ENCODE assay signal across 43 mouse cellular contexts in the genomic region with DNA sequence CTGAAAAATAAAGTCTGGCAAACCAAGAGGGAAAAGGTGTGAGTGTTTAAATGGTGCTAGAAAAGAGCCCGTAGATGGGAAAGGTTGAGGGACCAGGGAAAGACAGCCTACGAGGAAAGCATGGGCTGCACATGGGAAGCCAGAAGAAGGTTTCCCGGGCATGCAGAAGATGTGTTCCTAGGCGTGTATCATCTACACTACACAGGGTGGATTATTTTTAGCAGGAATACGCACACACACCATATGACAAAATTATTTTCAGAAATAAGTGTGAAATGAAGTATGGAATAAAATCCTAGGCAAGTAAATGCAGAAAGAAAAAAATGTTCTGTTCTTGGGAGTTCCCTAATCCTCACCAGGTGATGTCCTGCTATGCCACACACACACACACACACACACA. TPM values are rescaled to one million over a fixed set of nuclear protein-coding genes. Genes with fewer than 3 reads are reported as not detected.
"Had no signal": no experiment of that assay in that cellular context is flagged by ENCODE, and none has a peak within 500 bp of the region (broad histone marks: within the 10 kb centered on the region; RNA-seq: fewer than 3 reads in every experiment).

No protein-coding gene starts in this region.

- H3K4me2 ChIP-seq: limb, embryonic 12.5 days; limb, embryonic 13.5 days; limb, embryonic 15.5 days; liver, embryonic 11.5 days; liver, embryonic 12.5 days; liver, embryonic 13.5 days; liver, embryonic 15.5 days; lung, embryonic 14.5 days; lung, embryonic 15.5 days; midbrain, embryonic 11.5 days; midbrain, embryonic 12.5 days; midbrain, embryonic 13.5 days; midbrain, embryonic 15.5 days had no signal

- H3K9ac ChIP-seq: limb, embryonic 12.5 days; limb, embryonic 13.5 days; limb, embryonic 15.5 days; liver, embryonic 12.5 days; liver, embryonic 13.5 days; liver, embryonic 14.5 days; liver, embryonic 15.5 days; liver, postnatal 0 days; lung, embryonic 14.5 days; lung, embryonic 15.5 days; midbrain, embryonic 12.5 days; midbrain, embryonic 13.5 days; midbrain, embryonic 15.5 days had no signal

- H3K9me3 ChIP-seq: limb, embryonic 10.5 days; limb, embryonic 12.5 days; limb, embryonic 13.5 days; limb, embryonic 15.5 days; liver, embryonic 12.5 days; liver, embryonic 13.5 days; liver, embryonic 15.5 days; lung, embryonic 15.5 days; midbrain, embryonic 10.5 days; midbrain, embryonic 12.5 days; midbrain, embryonic 13.5 days; midbrain, embryonic 15.5 days had no signal

- DNase-seq: left cerebral cortex, postnatal 4 days; liver; liver, embryonic 13.5 days; liver, postnatal 0 days; lung, adult 18-20 months; lung, adult 2 months; lung, embryonic 14.5 days; lung, postnatal 10 days; lung, postnatal 14 days; lung, postnatal 36 days; lung, postnatal 4 days; midbrain, embryonic 14.5 days had no signal

- H3K27me3 ChIP-seq: limb, embryonic 12.5 days; limb, embryonic 13.5 days; limb, embryonic 15.5 days; liver, embryonic 12.5 days; liver, embryonic 13.5 days; liver, embryonic 15.5 days; lung, embryonic 15.5 days; midbrain, embryonic 12.5 days; midbrain, embryonic 13.5 days; midbrain, embryonic 15.5 days had no signal

- H3K4me3 ChIP-seq: limb, embryonic 10.5 days; limb, embryonic 12.5 days; limb, embryonic 13.5 days; limb, embryonic 15.5 days; liver, embryonic 12.5 days; liver, embryonic 13.5 days; liver, embryonic 15.5 days; lung, embryonic 15.5 days; megakaryocyte, embryonic 14.5 days; midbrain, embryonic 10.5 days; midbrain, embryonic 12.5 days; midbrain, embryonic 13.5 days; midbrain, embryonic 15.5 days; myocyte had no signal

- H3K36me3 ChIP-seq: limb, embryonic 10.5 days; limb, embryonic 12.5 days; limb, embryonic 13.5 days; limb, embryonic 15.5 days; liver, embryonic 12.5 days; liver, embryonic 13.5 days; liver, embryonic 15.5 days; lung, embryonic 15.5 days; midbrain, embryonic 10.5 days; midbrain, embryonic 12.5 days; midbrain, embryonic 13.5 days; midbrain, embryonic 15.5 days had no signal

- H3K27ac ChIP-seq: limb, embryonic 10.5 days; limb, embryonic 12.5 days; limb, embryonic 13.5 days; limb, embryonic 15.5 days; liver, embryonic 12.5 days; liver, embryonic 13.5 days; liver, embryonic 14.5 days; liver, embryonic 15.5 days; lung, embryonic 15.5 days; macrophage; midbrain, embryonic 10.5 days; midbrain, embryonic 12.5 days; midbrain, embryonic 13.5 days; midbrain, embryonic 15.5 days had no signal

- ATAC-seq: liver, embryonic 12.5 days; liver, postnatal 0 days; lung, postnatal 0 days; midbrain, embryonic 13.5 days; midbrain, embryonic 15.5 days; midbrain, embryonic 16.5 days had no signal

- H3K4me1 ChIP-seq: limb, embryonic 10.5 days; limb, embryonic 12.5 days; limb, embryonic 13.5 days; limb, embryonic 15.5 days; liver, embryonic 12.5 days; liver, embryonic 15.5 days; lung, embryonic 15.5 days; midbrain, embryonic 12.5 days; midbrain, embryonic 15.5 days had no signal

RNA-seq across cellular contexts. Expression of a gene that starts 46.4 kb away (rescaled TPM):
- total RNA-seq: left cerebral cortex, postnatal 10 days; left cerebral cortex, postnatal 25 days; left cerebral cortex, postnatal 36 days; left cerebral cortex, postnatal 4 days; liver, adult 2 months; megakaryocyte progenitor cell, adult 5-6 weeks; midbrain, postnatal 0 days; monocyte, adult 5-6 weeks had no signal
- polyA plus RNA-seq: limb, embryonic 10.5 days; limb, embryonic 11.5 days; limb, embryonic 12.5 days; limb, embryonic 13.5 days; limb, embryonic 14.5 days; limb, embryonic 15.5 days; liver, adult 2 months; liver, embryonic 11.5 days; liver, embryonic 13.5 days; liver, embryonic 14.5 days; liver, embryonic 15.5 days; liver, embryonic 16.5 days; liver, postnatal 0 days; lung, adult 2 months; lung, embryonic 14.5 days; lung, embryonic 15.5 days; lung, embryonic 16.5 days; lung, postnatal 0 days; macrophage; midbrain, embryonic 10.5 days; midbrain, embryonic 12.5 days; midbrain, embryonic 13.5 days; midbrain, embryonic 14.5 days; midbrain, embryonic 16.5 days; midbrain, postnatal 0 days; neural tube, embryonic 11.5 days had no signal
